Mouse (Mus musculus) neural tube, embryonic 11.5 days (tissue): ENCODE results near the gene Pp2d1. TPM values are rescaled to one million over a fixed set of nuclear protein-coding genes. Genes with fewer than 3 reads are reported as not detected.

Source experiments
- ATAC-seq: fragments of 200-750 bp; cut with Nextera tagmentation; 2 replicates; pipeline ENCODE4 v1.8.0; 2017; ENCODE audit warnings: moderate number of reproducible peaks, mild to moderate bottlenecking, moderate TSS enrichment, moderate library complexity; ENCODE audit not compliant: insufficient read depth, low FRiP score, low TSS enrichment
- DNase-seq: peaks from one replicate; pipeline ENCODE4 v3.0.0-alpha.2; 2015; ENCODE audit warnings: low spot score
- H3K27ac ChIP-seq: fragments of 300-500 bp; sonication (generic); 2 replicates; pipeline ENCODE4 v1.5.1; 2014; ENCODE audit warnings: low read depth, mild to moderate bottlenecking, low read length
- H3K27me3 ChIP-seq: fragments of 300-500 bp; sonication (generic); 2 replicates; pipeline ENCODE4 v1.6.1; 2014; ENCODE audit warnings: mild to moderate bottlenecking, low read length, mixed read lengths; ENCODE audit not compliant: control insufficient read depth, insufficient read depth
- H3K36me3 ChIP-seq: fragments of 300-500 bp; sonication (generic); 2 replicates; pipeline ENCODE4 v1.6.1; 2014; ENCODE audit warnings: mild to moderate bottlenecking, low read length, moderate library complexity, mixed read lengths; ENCODE audit not compliant: control insufficient read depth, insufficient read depth
- H3K4me1 ChIP-seq: fragments of 300-500 bp; sonication (generic); 2 replicates; pipeline ENCODE4 v1.6.1; 2014; ENCODE audit warnings: low read length, mixed read lengths; ENCODE audit not compliant: control insufficient read depth, insufficient read depth
- H3K4me2 ChIP-seq: fragments of 300-500 bp; sonication (generic); 2 replicates; pipeline ENCODE4 v1.6.1; 2014; ENCODE audit warnings: low read depth, mild to moderate bottlenecking, moderate library complexity
- H3K4me3 ChIP-seq: fragments of 300-500 bp; sonication (generic); 2 replicates; pipeline ENCODE4 v1.5.1; 2014; ENCODE audit warnings: low read depth, low read length
- H3K9ac ChIP-seq: fragments of 300-500 bp; sonication (generic); 2 replicates; pipeline ENCODE4 v1.6.1; 2014; ENCODE audit warnings: mild to moderate bottlenecking, low read length
- H3K9me3 ChIP-seq: fragments of 300-500 bp; sonication (generic); 2 replicates; pipeline ENCODE4 v1.6.1; 2016; ENCODE audit warnings: low read length; ENCODE audit not compliant: control insufficient read depth
- WGBS: fragments of 180-500 bp; shearing (Covaris S2); extraction: QIAGEN DNeasy Blood & Tissue Kit; methylation state at CpG from one replicate; pipeline ENCODE4 v1.1.7; 2014; 5-methylcytosine and 5-hydroxymethylcytosine counted together
- polyA plus RNA-seq: library from polyadenylated mRNA; unstranded; fragments of >200 nt; fragmentation: Nextera tagmentation; extraction: Ambion mirVana; gene quantifications from 2 replicates; pipeline ENCODE4 v1.2.1, GENCODE M21; 2014

The Pp2d1 gene
- polyA plus RNA-seq, 1 experiment from 2014 or later, result 0.69 TPM

DNA sequence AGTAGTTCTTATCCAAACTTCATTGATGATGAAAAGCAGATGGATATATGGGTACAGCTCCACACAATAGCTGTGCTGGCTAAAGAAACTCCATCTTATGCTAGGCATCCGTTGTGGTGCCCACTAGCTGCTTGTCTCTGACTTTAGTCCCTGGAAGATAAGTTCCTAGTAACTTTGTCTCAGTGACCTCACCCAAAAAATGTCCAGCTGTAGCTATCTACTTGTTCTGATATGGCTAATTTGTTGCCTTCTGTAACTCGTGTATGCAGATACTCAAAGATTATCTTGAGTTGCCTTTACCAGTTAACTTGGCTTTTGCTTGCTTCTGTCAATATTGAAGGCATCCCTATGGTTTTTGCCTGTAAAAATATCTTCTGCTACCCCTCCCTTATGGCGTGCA, 15.6 kb upstream of the Pp2d1 start:
- Histone ChIP-seq H3K27ac (no peak overlapping the region), H3K4me2 (no peak overlapping the region), H3K4me3 (no peak overlapping the region), H3K9ac (no peak overlapping the region), H3K36me3 (no peaks in the 10 kb centered on the region), H3K4me1 (no peaks in the 10 kb centered on the region), H3K9me3 (no peaks in the 10 kb centered on the region), H3K27me3 (no peaks in the 10 kb centered on the region)
- DNase-seq (no peak), ATAC-seq (no peak)
- 86% methylated on average over 3 of the region's 3 CpGs for WGBS

- no peak overlapping the region for H3K4me2 ChIP-seq
- DNase-seq (no peak), ATAC-seq (no peak)
- H3K9ac ChIP-seq, result no peak overlapping the region
- H3K36me3 ChIP-seq, result no peaks in the 10 kb centered on the region
- H3K27ac ChIP-seq, result no peak overlapping the region
- H3K9me3 ChIP-seq, result no peaks in the 10 kb centered on the region
- H3K27me3 ChIP-seq, result no peaks in the 10 kb centered on the region
- no peak overlapping the region for H3K4me3 ChIP-seq
- no peaks in the 10 kb centered on the region for H3K4me1 ChIP-seq
- WGBS, result 69% methylated on average over 4 of the region's 4 CpGs
These were observed 14.8 kb upstream of the Pp2d1 start for GRCm38 (mm10) chr17:53554088-53554487.

GRCm38 (mm10) chr17:53551306-53552299, 12.4 kb upstream of the Pp2d1 start:
- Histone ChIP-seq H3K4me1 (no peaks in the 10 kb centered on the region), H3K4me3 (no peak overlapping the region), H3K36me3 (no peaks in the 10 kb centered on the region), H3K27ac (no peak overlapping the region), H3K9ac (no peak overlapping the region), H3K9me3 (no peaks in the 10 kb centered on the region), H3K27me3 (no peaks in the 10 kb centered on the region), H3K4me2 (no peak overlapping the region)
- 69% methylated on average over 8 of the region's 8 CpGs for WGBS
- DNase-seq, result no peak
- ATAC-seq, result no peak

GRCm38 (mm10) chr17:53543591-53544324, 4.5 kb upstream of the Pp2d1 start:
- Histone ChIP-seq H3K9me3 (no peaks in the 10 kb centered on the region), H3K4me3 (no peak overlapping the region), H3K27me3 (no peaks in the 10 kb centered on the region), H3K9ac (no peak overlapping the region), H3K4me1 (no peaks in the 10 kb centered on the region), H3K27ac (no peak overlapping the region), H3K36me3 (no peaks in the 10 kb centered on the region), H3K4me2 (no peak overlapping the region)
- ATAC-seq (no peak), DNase-seq (no peak)
- WGBS, result 83% methylated on average over 9 of the region's 9 CpGs

DNA sequence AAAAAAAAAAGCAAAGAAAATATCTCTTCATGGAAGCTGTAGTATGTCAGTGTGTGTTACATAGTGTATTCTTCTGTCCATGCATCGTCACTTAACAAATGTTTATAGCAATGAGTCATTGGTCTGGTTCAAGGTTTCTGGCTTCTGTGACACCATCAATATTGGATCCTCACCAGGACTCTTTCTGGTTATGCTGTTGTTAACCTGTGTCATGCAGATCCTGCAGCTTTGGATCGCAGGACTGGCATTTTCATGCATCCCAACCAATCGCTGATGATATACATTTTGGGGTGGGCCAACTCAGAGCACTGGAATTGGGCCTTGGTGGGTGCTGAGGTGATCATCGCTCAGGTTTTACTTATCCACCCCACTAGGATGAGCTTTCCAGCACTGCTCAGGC, 3.3 kb upstream of the Pp2d1 start:
- H3K27ac ChIP-seq, result no peak overlapping the region
- H3K4me2 ChIP-seq, result no peak overlapping the region
- no peaks in the 10 kb centered on the region for H3K9me3 ChIP-seq
- H3K9ac ChIP-seq, result no peak overlapping the region
- ATAC-seq, result no peak
- no peak for DNase-seq
- H3K36me3 ChIP-seq, result no peaks in the 10 kb centered on the region
- H3K4me3 ChIP-seq, result no peak overlapping the region
- 88% methylated on average over 4 of the region's 4 CpGs for WGBS
- no peaks in the 10 kb centered on the region for H3K4me1 ChIP-seq
- H3K27me3 ChIP-seq, result no peaks in the 10 kb centered on the region

GRCm38 (mm10) chr17:53532425-53532824, 6.8 kb downstream of the Pp2d1 start:
- Histone ChIP-seq H3K4me1 (no peaks in the 10 kb centered on the region), H3K9me3 (no peaks in the 10 kb centered on the region), H3K4me3 (no peak overlapping the region), H3K4me2 (no peak overlapping the region), H3K27me3 (no peaks in the 10 kb centered on the region), H3K27ac (no peak overlapping the region), H3K9ac (no peak overlapping the region), H3K36me3 (no peaks in the 10 kb centered on the region)
- WGBS, result 84% methylated on average over 2 of the region's 2 CpGs
- ATAC-seq, result no peak
- no peak for DNase-seq

- DNase-seq, result no peak
- H3K4me2 ChIP-seq, result no peak overlapping the region
- H3K36me3 ChIP-seq, result no peaks in the 10 kb centered on the region
- H3K4me3 ChIP-seq, result no peak overlapping the region
- H3K27me3 ChIP-seq, result no peaks in the 10 kb centered on the region
- ATAC-seq, result no peak
- H3K4me1 ChIP-seq, result no peaks in the 10 kb centered on the region
- H3K9ac ChIP-seq, result no peak overlapping the region
- no peak overlapping the region for H3K27ac ChIP-seq
- no peaks in the 10 kb centered on the region for H3K9me3 ChIP-seq
- WGBS, result 52% methylated on average over 2 of the region's 2 CpGs
These were observed 8.1 kb downstream of the Pp2d1 start for GRCm38 (mm10) chr17:53531160-53531559.

- DNase-seq (no peak), ATAC-seq (no peak)
- Histone ChIP-seq H3K4me2 (no peak overlapping the region), H3K4me1 (no peaks in the 10 kb centered on the region), H3K36me3 (no peaks in the 10 kb centered on the region), H3K4me3 (no peak overlapping the region), H3K9me3 (no peaks in the 10 kb centered on the region), H3K27me3 (no peaks in the 10 kb centered on the region), H3K27ac (no peak overlapping the region), H3K9ac (no peak overlapping the region)
- WGBS, result 99% methylated on average over 2 of the region's 2 CpGs
These were observed 11.2 kb downstream of the Pp2d1 start for GRCm38 (mm10) chr17:53528034-53528433.
